Mouse (Mus musculus) midbrain, embryonic 12.5 days (tissue): ENCODE measurements around the gene Cercam. TPM values are rescaled to one million over a fixed set of nuclear protein-coding genes. Genes with fewer than 3 reads are reported as not detected.

Source experiments
- ATAC-seq: fragments of 200-750 bp; cut with Nextera tagmentation; 2 replicates; pipeline ENCODE4 v1.8.0; 2017; ENCODE audit warnings: low read depth, moderate TSS enrichment, moderate library complexity; ENCODE audit not compliant: low FRiP score
- H3K27ac ChIP-seq: fragments of 300-500 bp; sonication (generic); replicated peaks from 2 replicates; pipeline ENCODE4 v1.5.1; 2016; ENCODE audit warnings: mild to moderate bottlenecking
- H3K27me3 ChIP-seq: fragments of 300-500 bp; sonication (generic); 2 replicates; pipeline ENCODE4 v1.6.1; 2016; ENCODE audit warnings: mild to moderate bottlenecking
- H3K36me3 ChIP-seq: fragments of 300-500 bp; sonication (generic); 2 replicates; pipeline ENCODE4 v1.6.1; 2016
- H3K4me1 ChIP-seq: fragments of 300-500 bp; sonication (generic); 2 replicates; pipeline ENCODE4 v1.6.1; 2016
- H3K4me2 ChIP-seq: fragments of 300-500 bp; sonication (generic); replicated peaks from 2 replicates; pipeline ENCODE4 v1.6.1; 2016; ENCODE audit warnings: mild to moderate bottlenecking, moderate library complexity
- H3K4me3 ChIP-seq: fragments of 300-500 bp; sonication (generic); 2 replicates; pipeline ENCODE4 v1.5.1; 2016; ENCODE audit warnings: mild to moderate bottlenecking
- H3K9ac ChIP-seq: fragments of 300-500 bp; sonication (generic); replicated peaks from 2 replicates; pipeline ENCODE4 v1.6.1; 2016; ENCODE audit warnings: mild to moderate bottlenecking, moderate library complexity
- H3K9me3 ChIP-seq: fragments of 300-500 bp; sonication (generic); 2 replicates; pipeline ENCODE4 v1.6.1; 2016; ENCODE audit warnings: mild to moderate bottlenecking
- WGBS: fragments of 180-500 bp; shearing (Covaris S2); methylation state at CpG from one replicate; pipeline ENCODE4 v1.1.7; 2016; 5-methylcytosine and 5-hydroxymethylcytosine counted together
- microRNA-seq: library from miRNA; unstranded; fragments of <30 nt; microRNA quantifications from one replicate; pipeline ENCODE4, GENCODE M21; 2017
- polyA plus RNA-seq: library from polyadenylated mRNA; unstranded; fragments of >200 nt; fragmentation: Nextera tagmentation; extraction: Ambion mirVana; gene quantifications from 2 replicates; pipeline ENCODE4 v1.2.1, GENCODE M21; 2016

Cercam gene
- polyA plus RNA-seq, 1 experiment from 2014 or later: 22.3 TPM

DNA sequence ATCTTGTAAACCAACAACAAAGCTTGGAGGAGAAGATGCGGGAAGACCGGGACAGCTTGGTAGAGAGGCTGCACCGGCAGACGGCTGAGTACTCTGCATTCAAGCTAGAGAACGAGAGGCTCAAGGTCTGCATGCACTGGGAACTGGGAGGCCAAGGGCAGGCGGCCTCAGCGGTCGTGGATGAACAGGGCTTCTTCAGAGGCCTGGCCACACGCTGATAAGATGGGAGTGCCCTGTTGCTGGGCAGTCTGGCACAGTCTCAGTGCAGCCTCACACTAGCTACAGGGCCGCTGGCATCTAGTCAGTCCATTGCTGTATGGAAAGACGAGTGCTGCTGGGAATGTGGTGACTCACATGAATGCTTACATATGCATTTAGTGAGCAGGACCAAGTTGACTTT lies 48.7 kb downstream of the Cercam start:
- Histone ChIP-seq H3K27ac (no peak overlapping the region), H3K9me3 (no peaks in the 10 kb centered on the region), H3K4me1 (no peaks in the 10 kb centered on the region), H3K4me2 (no peak overlapping the region), H3K36me3 (peaks cover 90% of the 10 kb centered on the region), H3K4me3 (no peak overlapping the region), H3K27me3 (no peaks in the 10 kb centered on the region), H3K9ac (no peak overlapping the region)
- 92% methylated on average over 11 of the region's 11 CpGs for WGBS
- ATAC-seq: no peak

DNA sequence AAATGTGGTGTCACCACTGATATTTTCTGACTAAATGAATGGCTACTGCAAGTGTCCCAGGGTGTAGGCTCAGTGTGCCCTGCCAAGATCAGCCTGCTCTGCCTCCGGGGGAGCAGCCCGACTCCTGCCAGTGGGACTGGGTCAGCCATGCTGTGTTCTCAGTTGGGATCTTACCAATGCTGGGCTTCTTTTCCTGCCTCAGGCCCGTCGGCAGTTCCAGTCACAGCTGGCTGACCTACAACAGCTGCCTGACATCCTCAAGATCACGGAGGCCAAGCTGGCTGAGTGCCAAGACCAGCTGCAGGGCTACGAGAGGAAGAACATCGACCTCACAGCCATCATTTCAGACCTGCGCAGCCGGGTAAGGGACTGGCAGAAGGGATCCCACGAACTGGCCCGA lies 53.0 kb downstream of the Cercam start:
- H3K4me2 ChIP-seq: no peak overlapping the region
- ATAC-seq: no peak
- 80% methylated on average over 11 of the region's 11 CpGs for WGBS
- no peaks in the 10 kb centered on the region for H3K9me3 ChIP-seq
- peaks cover 93% of the 10 kb centered on the region for H3K36me3 ChIP-seq
- H3K4me1 ChIP-seq: no peaks in the 10 kb centered on the region
- H3K4me3 ChIP-seq: no peak overlapping the region
- H3K27ac ChIP-seq: no peak overlapping the region
- H3K9ac ChIP-seq: no peak overlapping the region
- H3K27me3 ChIP-seq: no peaks in the 10 kb centered on the region

DNA sequence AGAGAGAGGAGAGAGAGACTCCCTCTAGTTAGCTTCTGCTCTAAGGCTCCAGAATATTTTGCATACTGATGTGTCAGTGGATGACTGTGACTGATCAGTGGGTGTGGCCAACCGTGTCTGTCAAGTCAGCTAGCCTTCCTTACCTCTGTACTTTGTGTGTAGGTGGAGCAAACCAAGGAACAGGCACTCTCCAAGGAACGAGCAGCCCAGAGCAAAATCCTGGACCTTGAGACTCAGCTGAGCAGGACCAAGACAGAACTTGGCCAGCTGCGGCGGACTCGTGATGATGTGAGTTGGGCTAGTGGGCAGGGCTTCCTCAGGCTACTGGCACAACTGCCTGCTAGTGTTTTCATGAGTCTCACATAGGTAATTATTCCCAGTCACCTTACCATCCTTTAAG lies 57.6 kb downstream of the Cercam start:
- no peaks in the 10 kb centered on the region for H3K27me3 ChIP-seq
- H3K4me3 ChIP-seq: no peak overlapping the region
- 94% methylated on average over 5 of the region's 5 CpGs for WGBS
- no peak overlapping the region for H3K9ac ChIP-seq
- no peak overlapping the region for H3K27ac ChIP-seq
- peaks cover 97% of the 10 kb centered on the region for H3K36me3 ChIP-seq
- H3K4me1 ChIP-seq: no peaks in the 10 kb centered on the region
- H3K4me2 ChIP-seq: no peak overlapping the region
- no peak for ATAC-seq
- no peaks in the 10 kb centered on the region for H3K9me3 ChIP-seq

DNA sequence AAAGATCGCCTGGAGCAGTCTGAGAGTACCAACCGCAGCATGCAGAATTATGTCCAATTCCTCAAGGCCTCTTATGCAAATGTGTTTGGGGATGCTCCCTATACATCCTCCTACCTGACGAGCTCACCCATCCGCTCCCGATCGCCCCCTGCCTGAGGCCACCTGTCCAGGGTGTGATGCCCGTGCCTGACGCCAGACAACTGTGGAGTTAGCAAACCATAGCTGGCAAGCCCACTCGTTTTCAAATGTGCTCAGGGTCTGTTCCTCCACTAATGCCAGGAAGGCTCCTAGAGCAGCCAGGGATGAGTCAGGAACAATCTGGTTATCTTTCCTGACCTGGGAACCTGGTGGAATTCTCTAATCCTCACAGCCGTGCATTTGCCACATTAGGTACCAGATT lies 61.5 kb downstream of the Cercam start:
- Histone ChIP-seq H3K4me3 (no peak overlapping the region), H3K27me3 (no peaks in the 10 kb centered on the region), H3K36me3 (peaks cover 58% of the 10 kb centered on the region), H3K9ac (no peak overlapping the region), H3K27ac (no peak overlapping the region), H3K4me2 (no peak overlapping the region), H3K9me3 (no peaks in the 10 kb centered on the region), H3K4me1 (no peaks in the 10 kb centered on the region)
- 89% methylated on average over 10 of the region's 10 CpGs for WGBS
- no peak for ATAC-seq

DNA sequence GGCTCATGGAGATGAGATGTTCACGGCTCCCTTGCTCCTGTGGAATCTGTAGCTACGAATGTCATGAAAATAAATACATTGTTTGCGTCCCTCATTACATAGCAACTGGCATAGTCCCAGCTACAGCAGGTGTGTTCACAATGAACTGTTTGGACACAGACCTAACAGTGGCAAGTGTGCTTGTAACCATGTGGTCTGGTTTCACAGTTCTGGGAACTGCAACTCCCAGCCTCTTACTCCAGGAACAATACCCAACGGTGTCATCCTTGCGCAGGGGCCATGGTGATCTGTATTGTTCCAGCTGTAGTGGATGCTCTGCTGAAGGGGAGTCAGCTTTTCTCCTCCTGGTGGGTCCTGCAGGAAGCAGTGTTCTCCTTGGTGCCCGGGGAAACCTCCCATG lies 62.2 kb downstream of the Cercam start:
- Histone ChIP-seq H3K4me2 (no peak overlapping the region), H3K9ac (no peak overlapping the region), H3K9me3 (no peaks in the 10 kb centered on the region), H3K27ac (no peak overlapping the region), H3K36me3 (peaks cover 51% of the 10 kb centered on the region), H3K4me3 (no peak overlapping the region), H3K4me1 (peaks cover 6% of the 10 kb centered on the region), H3K27me3 (no peaks in the 10 kb centered on the region)
- ATAC-seq: no peak
- 90% methylated on average over 6 of the region's 6 CpGs for WGBS

Small RNA genes lying within 50 kb of the gene (microRNA-seq; reads per million reads assigned to microRNA genes)
- not detected for gene Mir219a-2
- not detected for gene Mir219b

Other genes starting within 250 kb of the Cercam start
- gene Rapgef1, start 249.4 kb upstream of the Cercam start, polyA plus RNA-seq: 22.5 and 24.1 TPM in 2 replicates
- gene Gm13420, start 117.5 kb upstream of the Cercam start, polyA plus RNA-seq: not detected in 2 replicates
- gene Gm13547, start 109.9 kb upstream of the Cercam start, polyA plus RNA-seq: 0.85 TPM in 1 of 2 replicates, not detected in the other
- 25.0 and 33.2 TPM in 2 replicates for gene Coq4, start 81.7 kb upstream of the Cercam start, polyA plus RNA-seq
- gene Trub2, start 80.7 kb upstream of the Cercam start, polyA plus RNA-seq: 47.1 and 50.3 TPM in 2 replicates
- gene Slc27a4, start 66.5 kb upstream of the Cercam start, polyA plus RNA-seq: 26.2 and 27.8 TPM in 2 replicates
- 15.3 and 19.0 TPM in 2 replicates for gene Urm1, start 49.1 kb upstream of the Cercam start, polyA plus RNA-seq
- 108 and 110 TPM in 2 replicates for gene Odf2, start 20.1 kb downstream of the Cercam start, polyA plus RNA-seq
- gene Gle1, start 66.3 kb downstream of the Cercam start, polyA plus RNA-seq: 73.1 and 77.8 TPM in 2 replicates
- 166 and 169 TPM in 2 replicates for gene Sptan1, start 96.4 kb downstream of the Cercam start, polyA plus RNA-seq
- 38.0 and 39.1 TPM in 2 replicates for gene Wdr34, start 179.7 kb downstream of the Cercam start, polyA plus RNA-seq
- 627 and 693 TPM in 2 replicates for gene Set, start 188.2 kb downstream of the Cercam start, polyA plus RNA-seq
- gene Pkn3, start 208.5 kb downstream of the Cercam start, polyA plus RNA-seq: 8.7 and 9.2 TPM in 2 replicates
- gene Zdhhc12, start 224.5 kb downstream of the Cercam start, polyA plus RNA-seq: 22.8 and 23.9 TPM in 2 replicates